Mouse (Mus musculus) limb, embryonic 11.5 days (tissue): ENCODE data around the gene Samd8. TPM values are rescaled to one million over a fixed set of nuclear protein-coding genes. Genes with fewer than 3 reads are reported as not detected.

Experiments used
- ATAC-seq: fragments of 200-750 bp; cut with Nextera tagmentation; 2 replicates; pipeline ENCODE4 v1.8.0; 2017; ENCODE audit warnings: low read depth; ENCODE audit not compliant: insufficient number of reproducible peaks, low FRiP score, low TSS enrichment
- DNase-seq: peaks from one replicate; pipeline ENCODE4 v3.0.0-alpha.2; 2015; ENCODE audit warnings: low spot score
- H3K27ac ChIP-seq: fragments of 300-500 bp; sonication (generic); replicated peaks from 2 replicates; pipeline ENCODE4 v1.5.1; 2014; ENCODE audit warnings: low read depth, mild to moderate bottlenecking, low read length
- H3K27me3 ChIP-seq: fragments of 300-500 bp; sonication (generic); 2 replicates; pipeline ENCODE4 v1.6.1; 2014; ENCODE audit warnings: mild to moderate bottlenecking, low read length, mixed read lengths; ENCODE audit not compliant: control insufficient read depth, insufficient read depth
- H3K36me3 ChIP-seq: fragments of 300-500 bp; sonication (generic); 2 replicates; pipeline ENCODE4 v1.6.1; 2014; ENCODE audit warnings: mild to moderate bottlenecking, low read length, moderate library complexity, mixed read lengths; ENCODE audit not compliant: control insufficient read depth, insufficient read depth
- H3K4me1 ChIP-seq: fragments of 300-500 bp; sonication (generic); 2 replicates; pipeline ENCODE4 v1.6.1; 2014; ENCODE audit warnings: low read length, mixed read lengths; ENCODE audit not compliant: control insufficient read depth, insufficient read depth
- H3K4me2 ChIP-seq: fragments of 300-500 bp; sonication (generic); 2 replicates; pipeline ENCODE4 v1.6.1; 2014; ENCODE audit warnings: low read depth, mild to moderate bottlenecking, moderate library complexity; ENCODE audit not compliant: severe bottlenecking
- H3K4me3 ChIP-seq: fragments of 300-500 bp; sonication (generic); 2 replicates; pipeline ENCODE4 v1.5.1; 2014; ENCODE audit warnings: low read depth, low read length
- H3K9ac ChIP-seq: fragments of 300-500 bp; sonication (generic); 2 replicates; pipeline ENCODE4 v1.6.1; 2014; ENCODE audit warnings: mild to moderate bottlenecking, low read length
- H3K9me3 ChIP-seq: fragments of 300-500 bp; sonication (generic); 2 replicates; pipeline ENCODE4 v1.6.1; 2016; ENCODE audit warnings: low read length; ENCODE audit not compliant: control insufficient read depth
- WGBS: fragments of 180-500 bp; shearing (Covaris S2); extraction: QIAGEN DNeasy Blood & Tissue Kit; methylation state at CpG from one replicate; pipeline ENCODE4 v1.1.7; 2014; 5-methylcytosine and 5-hydroxymethylcytosine counted together
- polyA plus RNA-seq: library from polyadenylated mRNA; unstranded; fragments of >200 nt; fragmentation: Nextera tagmentation; extraction: Ambion mirVana; gene quantifications from 2 replicates; pipeline ENCODE4 v1.2.1, GENCODE M21; 2014

Gene Samd8
- polyA plus RNA-seq, 1 experiment from 2014 or later = 11.4 TPM

GRCm38 (mm10) chr14:21741314-21741713, 9.0 kb upstream of the Samd8 start:
- Histone ChIP-seq H3K4me3 (no peak overlapping the region), H3K27me3 (no peaks in the 10 kb centered on the region), H3K4me2 (no peak overlapping the region), H3K4me1 (peaks cover 3% of the 10 kb centered on the region; the same call in 1 of the 2 replicates), H3K9ac (no peak overlapping the region), H3K27ac (no peak overlapping the region), H3K9me3 (no peaks in the 10 kb centered on the region), H3K36me3 (no peaks in the 10 kb centered on the region)
- WGBS = 90% methylated on average over 3 of the region's 3 CpGs
- ATAC-seq (no peak), DNase-seq (no peak)

GRCm38 (mm10) chr14:21741786-21742185, 8.5 kb upstream of the Samd8 start:
- Histone ChIP-seq H3K9me3 (no peaks in the 10 kb centered on the region), H3K27ac (no peak overlapping the region), H3K4me2 (no peak overlapping the region), H3K36me3 (no peaks in the 10 kb centered on the region), H3K27me3 (no peaks in the 10 kb centered on the region), H3K9ac (no peak overlapping the region), H3K4me3 (no peak overlapping the region), H3K4me1 (peaks cover 3% of the 10 kb centered on the region; the same call in 1 of the 2 replicates)
- ATAC-seq (peak; percentile 69; the same call in 1 of the 2 replicates), DNase-seq (peak; percentile 94)
- 8% methylated on average over 4 of the region's 4 CpGs for WGBS

- no peaks in the 10 kb centered on the region for H3K27me3 ChIP-seq
- H3K9ac ChIP-seq = no peak overlapping the region
These were observed 7.9 kb upstream of the Samd8 start for GRCm38 (mm10) chr14:21742441-21742840.

GRCm38 (mm10) chr14:21744169-21744568, 6.2 kb upstream of the Samd8 start:
- 82% methylated on average over 1 of the region's 1 CpGs for WGBS
- Histone ChIP-seq H3K4me3 (no peak overlapping the region), H3K27ac (no peak overlapping the region), H3K9me3 (no peaks in the 10 kb centered on the region), H3K4me2 (no peak overlapping the region), H3K9ac (no peak overlapping the region), H3K36me3 (no peaks in the 10 kb centered on the region), H3K27me3 (no peaks in the 10 kb centered on the region), H3K4me1 (peaks cover 3% of the 10 kb centered on the region; the same call in 1 of the 2 replicates)
- DNase-seq (no peak), ATAC-seq (no peak)

More at GRCm38 (mm10) chr14:21742441-21742840, 7.9 kb upstream of the Samd8 start:
- Histone ChIP-seq H3K36me3 (no peaks in the 10 kb centered on the region), H3K4me3 (no peak overlapping the region), H3K4me2 (no peak overlapping the region), H3K27ac (no peak overlapping the region), H3K9me3 (no peaks in the 10 kb centered on the region), H3K4me1 (peaks cover 3% of the 10 kb centered on the region; the same call in 1 of the 2 replicates)
- 94% methylated on average over 4 of the region's 4 CpGs for WGBS
- DNase-seq (no peak), ATAC-seq (no peak)

GRCm38 (mm10) chr14:21745149-21745548, 5.2 kb upstream of the Samd8 start:
- DNase-seq = no peak
- no peaks in the 10 kb centered on the region for H3K36me3 ChIP-seq
- H3K27ac ChIP-seq = no peak overlapping the region
- H3K27me3 ChIP-seq = no peaks in the 10 kb centered on the region
- no peaks in the 10 kb centered on the region for H3K9me3 ChIP-seq
- no peak overlapping the region for H3K9ac ChIP-seq
- H3K4me3 ChIP-seq = no peak overlapping the region
- ATAC-seq = no peak
- WGBS = 70% methylated on average over 5 of the region's 5 CpGs
- H3K4me1 ChIP-seq = peaks cover 3% of the 10 kb centered on the region; the same call in 1 of the 2 replicates
- no peak overlapping the region for H3K4me2 ChIP-seq

- Histone ChIP-seq H3K4me1 (peaks cover 3% of the 10 kb centered on the region; the same call in 1 of the 2 replicates), H3K9me3 (no peaks in the 10 kb centered on the region), H3K27me3 (no peaks in the 10 kb centered on the region), H3K4me2 (no peak overlapping the region), H3K9ac (no peak overlapping the region), H3K36me3 (no peaks in the 10 kb centered on the region), H3K4me3 (no peak overlapping the region), H3K27ac (no peak overlapping the region)
- DNase-seq (no peak), ATAC-seq (no peak)
- 93% methylated on average over 8 of the region's 8 CpGs for WGBS
These were observed 4.1 kb upstream of the Samd8 start for GRCm38 (mm10) chr14:21746251-21746650.

GRCm38 (mm10) chr14:21746846-21747245, 3.5 kb upstream of the Samd8 start:
- DNase-seq (no peak), ATAC-seq (no peak)
- Histone ChIP-seq H3K27ac (no peak overlapping the region), H3K4me2 (no peak overlapping the region), H3K9ac (no peak overlapping the region), H3K27me3 (no peaks in the 10 kb centered on the region), H3K4me3 (no peak overlapping the region), H3K4me1 (peaks cover 4% of the 10 kb centered on the region), H3K9me3 (no peaks in the 10 kb centered on the region), H3K36me3 (no peaks in the 10 kb centered on the region)
- WGBS = 81% methylated on average over 2 of the region's 2 CpGs

- 73% methylated on average over 14 of the region's 14 CpGs for WGBS
- Histone ChIP-seq H3K9me3 (no peaks in the 10 kb centered on the region), H3K27ac (no peak overlapping the region), H3K4me3 (no peak overlapping the region), H3K4me2 (no peak overlapping the region), H3K27me3 (no peaks in the 10 kb centered on the region), H3K36me3 (no peaks in the 10 kb centered on the region), H3K4me1 (peaks cover 6% of the 10 kb centered on the region; the same call in 1 of the 2 replicates), H3K9ac (no peak overlapping the region)
- DNase-seq (no peak), ATAC-seq (no peak)
These were observed 2.7 kb upstream of the Samd8 start for GRCm38 (mm10) chr14:21747436-21748141.
